Mouse (Mus musculus) thymus, adult 2 months (tissue): ENCODE results near the gene Dnajc5. TPM values are rescaled to one million over a fixed set of nuclear protein-coding genes. Genes with fewer than 3 reads are reported as not detected.

ENCODE experiments used
- DNase-seq: peaks from one replicate; pipeline ENCODE4 v3.0.0; 2021
- H3K27ac ChIP-seq: fragments of 200-500 bp; 2 replicates; pipeline ENCODE4 v1.5.1; 2012; ENCODE audit warnings: low read length, control low read depth; ENCODE audit not compliant: control insufficient read depth, insufficient read depth
- H3K27me3 ChIP-seq: fragments of 200-500 bp; 2 replicates; pipeline ENCODE4 v1.6.1; 2012; ENCODE audit warnings: mild to moderate bottlenecking, low read length, moderate library complexity, mixed read lengths; ENCODE audit not compliant: control insufficient read depth, insufficient read depth
- H3K36me3 ChIP-seq: fragments of 200-500 bp; 2 replicates; pipeline ENCODE4 v1.6.1; 2012; ENCODE audit warnings: mild to moderate bottlenecking, low read length, moderate library complexity; ENCODE audit not compliant: control insufficient read depth, insufficient read depth
- H3K4me1 ChIP-seq: fragments of 200-500 bp; replicated peaks from 2 replicates; pipeline ENCODE4 v1.6.1; 2012; ENCODE audit warnings: low read length; ENCODE audit not compliant: control insufficient read depth, insufficient read depth
- H3K4me3 ChIP-seq: fragments of 200-500 bp; 2 replicates; pipeline ENCODE4 v1.5.1; 2012; ENCODE audit warnings: mild to moderate bottlenecking, low read length, control low read depth, moderate library complexity; ENCODE audit not compliant: control insufficient read depth, insufficient read depth
- CTCF ChIP-seq: fragments of 200-500 bp; IDR thresholded peaks from 2 replicates; pipeline ENCODE4 v1.5.1; 2012; ENCODE audit warnings: mild to moderate bottlenecking, control low read depth, low read length, moderate library complexity, borderline replicate concordance; ENCODE audit not compliant: control insufficient read depth, poor library complexity, insufficient read depth; ENCODE audit errors: extremely low read depth
- POLR2A ChIP-seq: fragments of 200-500 bp; IDR thresholded peaks from 2 replicates; pipeline ENCODE4 v1.6.1; 2012; ENCODE audit warnings: mild to moderate bottlenecking, low read length, control low read depth, moderate library complexity; ENCODE audit not compliant: control insufficient read depth, poor library complexity, insufficient read depth; ENCODE audit errors: extremely low read depth
- WGBS: fragments of 180-500 bp; shearing (Covaris S2); methylation state at CpG from one replicate; pipeline ENCODE4 v1.1.7; 2018; 5-methylcytosine and 5-hydroxymethylcytosine counted together
- polyA plus RNA-seq: library from polyadenylated mRNA; depleted of rRNA; stranded (reverse); fragments of >200 nt; gene quantifications from 2 replicates; pipeline ENCODE4 v1.2.3, GENCODE M21; 2012

Dnajc5 gene
- polyA plus RNA-seq, 1 experiment, result 140 TPM

- Histone ChIP-seq H3K27ac (no peak overlapping the region), H3K27me3 (no peaks in the 10 kb centered on the region), H3K4me1 (peaks cover 9% of the 10 kb centered on the region), H3K4me3 (no peak overlapping the region), H3K36me3 (no peaks in the 10 kb centered on the region)
- no peak for TF ChIP-seq CTCF
- no peak for TF ChIP-seq POLR2A
- 94% methylated on average over 2 of the region's 2 CpGs for WGBS
- no peak for DNase-seq
These were observed 56.8 kb downstream of the Dnajc5 start for GRCm38 (mm10) chr2:181577126-181577525.

- no peak for TF ChIP-seq CTCF
- no peak for TF ChIP-seq POLR2A
- Histone ChIP-seq H3K27me3 (no peaks in the 10 kb centered on the region), H3K4me3 (no peak overlapping the region), H3K27ac (no peak overlapping the region), H3K4me1 (peaks cover 12% of the 10 kb centered on the region), H3K36me3 (no peaks in the 10 kb centered on the region)
- 53% methylated on average over 7 of the region's 7 CpGs for WGBS
- no peak for DNase-seq
These were observed 57.8 kb downstream of the Dnajc5 start for GRCm38 (mm10) chr2:181577981-181578581.

GRCm38 (mm10) chr2:181578790-181579618 is 58.7 kb downstream of the Dnajc5 start:
- H3K4me1 ChIP-seq, result peaks cover 12% of the 10 kb centered on the region
- no peaks in the 10 kb centered on the region for H3K27me3 ChIP-seq
- no peak for DNase-seq
- TF ChIP-seq CTCF, result no peak
- no peak for TF ChIP-seq POLR2A
- H3K36me3 ChIP-seq, result no peaks in the 10 kb centered on the region
- WGBS, result 94% methylated on average over 5 of the region's 5 CpGs
- H3K4me3 ChIP-seq, result no peak overlapping the region
- H3K27ac ChIP-seq, result no peak overlapping the region

GRCm38 (mm10) chr2:181579681-181580080 is 59.4 kb downstream of the Dnajc5 start:
- 92% methylated on average over 1 of the region's 1 CpGs for WGBS
- peaks cover 12% of the 10 kb centered on the region for H3K4me1 ChIP-seq
- no peak for DNase-seq
- no peaks in the 10 kb centered on the region for H3K36me3 ChIP-seq
- TF ChIP-seq POLR2A (no peak), CTCF (no peak)
- H3K27me3 ChIP-seq, result no peaks in the 10 kb centered on the region
- H3K27ac ChIP-seq, result no peak overlapping the region
- H3K4me3 ChIP-seq, result no peak overlapping the region

- no peak for TF ChIP-seq CTCF
- TF ChIP-seq POLR2A, result no peak
- Histone ChIP-seq H3K4me3 (peak overlapping the region; percentile 95), H3K4me1 (peaks cover 12% of the 10 kb centered on the region), H3K27me3 (no peaks in the 10 kb centered on the region), H3K27ac (peak overlapping the region; percentile 56; the same call in 1 of the 2 replicates), H3K36me3 (no peaks in the 10 kb centered on the region; the same call in 1 of the 2 replicates)
- DNase-seq, result no peak
- whole genome bisulfite sequencing, result 85% methylated on average over 5 of the region's 5 CpGs
These were observed 60.0 kb downstream of the Dnajc5 start for GRCm38 (mm10) chr2:181580131-181580772.

GRCm38 (mm10) chr2:181581016-181581401 is 60.7 kb downstream of the Dnajc5 start:
- TF ChIP-seq POLR2A, result peak; percentile 56
- peak; percentile 80; the same call in 1 of the 2 replicates for TF ChIP-seq CTCF
- Histone ChIP-seq H3K4me1 (peaks cover 12% of the 10 kb centered on the region), H3K27me3 (no peaks in the 10 kb centered on the region), H3K36me3 (peaks cover 3% of the 10 kb centered on the region; the same call in 1 of the 2 replicates), H3K4me3 (peak overlapping the region; percentile 95), H3K27ac (peak overlapping the region; percentile 85)
- DNase-seq, result peak; percentile 82
- under 1% methylated on average over 11 of the region's 11 CpGs for WGBS
